Mouse (Mus musculus) erythroblast, adult 5-6 weeks (primary cell): ENCODE results near the gene Ifne. TPM values are rescaled to one million over a fixed set of nuclear protein-coding genes. Genes with fewer than 3 reads are reported as not detected.

ENCODE experiments used
- ATAC-seq: replicated peaks from 2 replicates; pipeline ENCODE4 v1.8.0; 2016; ENCODE audit warnings: moderate number of reproducible peaks, mild to moderate bottlenecking, moderate TSS enrichment, inconsistent platforms; ENCODE audit not compliant: poor library complexity, low FRiP score, severe bottlenecking
- total RNA-seq, 2 experiments: library from RNA; stranded (forward) in 1 of 2; stranded (reverse) in 1 of 2; fragments of 150-400 nt in 1 of 2; fragments of 200-764, 138-1000 nt in 1 of 2; gene quantifications; 2 replicates each; pipeline versions ENCODE4 v1.2.3 to v1.2.4; 2015 to 2017; ENCODE audit warnings: low replicate concordance in 2 of 2

Ifne gene
- total RNA-seq (2015; ENCODE audit: low replicate concordance) (not detected in 2 replicates), total RNA-seq (2017; ENCODE audit: low replicate concordance) (not detected in 2 replicates)

DNA sequence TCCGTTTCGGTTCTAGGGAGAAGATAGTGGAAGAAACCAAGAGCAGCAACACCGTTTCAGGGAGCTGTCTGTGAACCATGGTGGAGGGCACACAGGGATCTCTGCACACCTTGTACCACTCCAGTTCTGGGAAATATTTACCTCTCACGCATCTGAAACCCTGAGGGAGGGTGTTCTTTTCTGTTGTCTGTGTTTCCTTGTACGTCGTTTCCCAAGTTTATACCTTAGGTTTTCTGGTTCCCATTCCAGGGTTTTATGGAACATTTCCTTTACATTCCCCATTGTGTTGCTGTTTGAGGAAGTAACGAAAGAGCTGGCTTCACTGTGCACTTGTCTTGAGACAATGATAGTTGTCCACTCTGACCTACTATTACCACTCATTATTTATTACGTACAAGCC is at the start of gene Ifne:
Gene Ifne (minus strand): TSS at position 101 of the 400 bp plus-strand sequence.
- no peak for ATAC-seq

- no peak for ATAC-seq
Observed at GRCm38 (mm10) chr4:88928341-88929102, 48.5 kb upstream of the Ifne start.

- ATAC-seq = no peak
Observed at GRCm38 (mm10) chr4:88927850-88928249, 47.8 kb upstream of the Ifne start.

DNA sequence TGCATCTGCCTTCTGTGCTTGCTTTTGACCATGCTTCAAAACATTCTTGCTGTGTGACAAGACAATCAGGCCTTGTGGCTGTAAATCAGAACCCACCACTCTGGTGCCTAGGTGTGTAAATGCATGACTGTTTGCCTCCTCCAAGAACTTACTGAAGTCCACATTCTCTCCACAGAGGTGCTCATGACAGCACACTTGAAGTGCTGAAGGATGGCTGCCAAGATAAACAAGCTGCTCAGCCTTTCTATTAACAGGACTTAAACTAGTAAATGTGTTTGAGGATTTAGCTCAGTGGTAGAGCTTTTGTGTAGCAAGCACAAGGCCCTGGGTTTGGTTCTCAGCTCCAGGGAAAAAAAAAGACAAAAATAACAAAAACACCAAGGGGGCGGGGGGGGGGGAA is 46.6 kb upstream of the Ifne start:
- ATAC-seq = no peak

GRCm38 (mm10) chr4:88926082-88926481 is 46.1 kb upstream of the Ifne start:
- ATAC-seq = no peak

- no peak for ATAC-seq
Observed at GRCm38 (mm10) chr4:88925456-88925855, 45.5 kb upstream of the Ifne start.

- no peak for ATAC-seq
Observed at GRCm38 (mm10) chr4:88921280-88921679, 41.3 kb upstream of the Ifne start.

- ATAC-seq = no peak
Observed at GRCm38 (mm10) chr4:88917770-88918460, 37.9 kb upstream of the Ifne start.

- ATAC-seq = no peak
Observed at GRCm38 (mm10) chr4:88916306-88916705, 36.3 kb upstream of the Ifne start.

- ATAC-seq = no peak
Observed at GRCm38 (mm10) chr4:88913984-88914383, 34.0 kb upstream of the Ifne start.

DNA sequence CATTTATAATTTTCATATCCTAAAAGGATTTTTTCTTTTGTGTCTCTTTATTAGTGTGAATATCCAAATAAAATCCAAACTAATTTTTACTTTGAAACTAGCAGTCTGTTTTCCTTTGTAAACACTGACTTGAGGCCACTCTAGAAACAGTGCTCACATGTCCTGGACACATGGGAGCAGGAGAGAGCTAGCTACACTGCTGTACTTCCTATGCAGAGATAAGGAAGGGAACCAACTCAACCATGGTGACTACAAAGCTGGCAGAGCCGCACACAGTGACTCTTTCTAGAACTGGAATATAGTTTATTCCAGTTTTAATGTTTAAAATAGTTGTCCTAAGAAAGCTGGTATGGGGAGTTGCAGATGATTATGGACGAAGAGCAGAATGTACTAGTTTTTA is 32.9 kb upstream of the Ifne start:
- no peak for ATAC-seq

GRCm38 (mm10) chr4:88912187-88912586 is 32.2 kb upstream of the Ifne start:
- ATAC-seq = no peak

GRCm38 (mm10) chr4:88909600-88910534 is 29.9 kb upstream of the Ifne start:
- no peak for ATAC-seq

DNA sequence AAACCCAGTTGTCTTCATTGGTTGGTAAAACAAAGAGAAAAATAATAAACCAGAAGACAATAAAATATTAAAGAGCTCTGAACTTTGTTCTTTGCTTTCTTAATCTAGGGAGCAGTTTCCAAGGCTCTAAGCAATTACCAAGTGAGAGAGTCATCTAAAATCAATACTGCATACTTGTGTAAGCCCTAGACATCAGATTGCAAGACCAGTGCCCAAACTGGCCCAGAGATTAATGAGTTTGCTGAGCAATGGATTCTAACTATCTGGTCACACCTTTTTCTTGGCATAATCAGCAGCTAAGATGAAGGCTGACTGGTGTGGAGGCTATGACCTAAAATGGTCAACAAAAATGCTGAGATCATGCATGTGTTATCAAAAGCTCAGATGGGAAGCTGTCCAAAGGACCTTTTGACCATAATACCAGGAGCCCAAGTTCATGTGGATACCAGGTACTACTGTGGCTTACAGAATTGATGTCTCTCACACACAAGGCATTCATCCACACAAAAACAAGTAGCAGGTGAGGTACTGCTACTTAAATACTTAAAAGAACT is 13.3 kb upstream of the Ifne start:
- ATAC-seq = no peak

GRCm38 (mm10) chr4:88888236-88888635 is 8.2 kb upstream of the Ifne start:
- no peak for ATAC-seq

DNA sequence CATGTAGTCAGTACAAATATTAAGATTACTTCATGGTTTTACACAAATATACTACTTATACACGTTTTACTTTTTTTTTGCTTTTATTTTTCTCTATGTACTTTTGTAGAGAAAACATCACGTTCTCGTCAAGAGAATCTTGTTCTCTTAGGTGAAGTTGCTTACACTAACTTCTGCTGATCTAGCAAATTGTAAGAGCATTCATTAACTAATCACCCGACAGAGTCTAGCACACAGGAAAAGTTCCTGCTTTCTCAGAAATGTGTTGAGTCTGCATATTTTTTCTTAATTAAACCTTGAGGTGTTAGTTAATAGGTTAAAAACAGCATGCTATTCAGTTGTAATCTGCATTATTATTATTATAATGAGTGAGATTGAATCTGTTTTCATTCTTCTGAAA is 1.2 kb downstream of the Ifne start:
- ATAC-seq = no peak

GRCm38 (mm10) chr4:88878246-88878645 is 1.8 kb downstream of the Ifne start:
- no peak for ATAC-seq

- ATAC-seq = no peak
Observed at GRCm38 (mm10) chr4:88876520-88876919, 3.5 kb downstream of the Ifne start.

GRCm38 (mm10) chr4:88875435-88876095 is 4.4 kb downstream of the Ifne start:
- ATAC-seq = peak; percentile 68; the same call in 1 of the 2 replicates
